Mouse (Mus musculus) MEL (cell line): ENCODE data around the gene Tmc8. TPM values are rescaled to one million over a fixed set of nuclear protein-coding genes. Genes with fewer than 3 reads are reported as not detected.

Source experiments
- DNase-seq: peaks from one replicate; pipeline ENCODE4 v3.0.0; 2011; ENCODE audit warnings: low read depth, low spot score
- H3K27ac ChIP-seq: 2 replicates; pipeline ENCODE4 v1.5.1; 2012; ENCODE audit warnings: low read depth, mild to moderate bottlenecking, control low read depth, low read length, moderate library complexity; ENCODE audit not compliant: control insufficient read depth
- H3K27me3 ChIP-seq, 2 experiments: fragments of 150-350 bp in 1 of 2; sonication (generic) in 1 of 2; 2 replicates each; pipeline ENCODE4 v1.6.1; 2012; ENCODE audit warnings: low read length in 2 of 2, mild to moderate bottlenecking in 2 of 2, improper control_type of control experiment in 1 of 2, moderate library complexity in 1 of 2; ENCODE audit not compliant: insufficient read depth in 2 of 2, control insufficient read depth in 1 of 2
- H3K36me3 ChIP-seq, 2 experiments: 2 replicates each; pipeline ENCODE4 v1.6.1; 2012 to 2014; ENCODE audit warnings: low read length in 2 of 2, improper control_type of control experiment in 1 of 2, inconsistent platforms in 1 of 2, mild to moderate bottlenecking in 1 of 2; ENCODE audit not compliant: insufficient read depth in 2 of 2, control insufficient read depth in 1 of 2
- H3K4me1 ChIP-seq, 2 experiments: fragments of 150-350 bp in 1 of 2; sonication (generic) in 1 of 2; 2 replicates each; pipeline ENCODE4 v1.6.1; 2012; ENCODE audit warnings: low read length in 2 of 2, improper control_type of control experiment in 1 of 2, mild to moderate bottlenecking in 1 of 2; ENCODE audit not compliant: insufficient read depth in 2 of 2, control insufficient read depth in 1 of 2
- H3K4me3 ChIP-seq, 2 experiments: fragments of 150-350 bp in 1 of 2; sonication (generic) in 1 of 2; 2 replicates each; pipeline ENCODE4 v1.5.1; 2012; ENCODE audit warnings: low read depth in 2 of 2, low read length in 2 of 2, mild to moderate bottlenecking in 2 of 2, moderate library complexity in 2 of 2, control low read depth in 1 of 2, improper control_type of control experiment in 1 of 2; ENCODE audit not compliant: control insufficient read depth in 1 of 2, insufficient read depth in 1 of 2
- H3K79me2 ChIP-seq: 2 replicates; pipeline ENCODE4 v1.6.1; 2012; ENCODE audit warnings: mild to moderate bottlenecking, low read length, moderate library complexity; ENCODE audit not compliant: control insufficient read depth, poor library complexity, insufficient read depth
- H3K9ac ChIP-seq: 2 replicates; pipeline ENCODE4 v1.6.1; 2012; ENCODE audit warnings: low read depth, mild to moderate bottlenecking, control low read depth, low read length, moderate library complexity; ENCODE audit not compliant: control insufficient read depth, poor library complexity, severe bottlenecking
- H3K9me3 ChIP-seq: fragments of 150-350 bp; sonication (generic); replicated peaks from 2 replicates; pipeline ENCODE4 v1.6.1; 2012; ENCODE audit warnings: mild to moderate bottlenecking, low read length, improper control_type of control experiment, moderate library complexity; ENCODE audit not compliant: insufficient read depth
- BHLHE40 ChIP-seq: IDR thresholded peaks from 2 replicates; pipeline ENCODE4 v1.6.1; 2012; ENCODE audit warnings: low read depth, mild to moderate bottlenecking, inconsistent platforms, low read length, improper control_type of control experiment, borderline replicate concordance
- CHD1 ChIP-seq: IDR thresholded peaks from 2 replicates; pipeline ENCODE4 v1.6.1; 2012; ENCODE audit warnings: low read depth, mild to moderate bottlenecking, inconsistent platforms, low read length, improper control_type of control experiment
- ELF1 ChIP-seq: IDR thresholded peaks from 2 replicates; pipeline ENCODE4 v1.6.1; 2014; ENCODE audit warnings: low read depth, mild to moderate bottlenecking, inconsistent platforms, low read length, improper control_type of control experiment, moderate library complexity
- EP300 ChIP-seq, 2 experiments: IDR thresholded peaks; 2 replicates each; pipeline ENCODE4 v1.6.1; 2011; ENCODE audit warnings: improper control_type of control experiment in 2 of 2, low read length in 2 of 2, low read depth in 1 of 2, mild to moderate bottlenecking in 1 of 2
- ETS1 ChIP-seq: IDR thresholded peaks from 2 replicates; pipeline ENCODE4 v1.6.1; 2012; ENCODE audit warnings: low read depth, mild to moderate bottlenecking, inconsistent platforms, low read length, improper control_type of control experiment, moderate library complexity
- GABPA ChIP-seq: IDR thresholded peaks from 2 replicates; pipeline ENCODE4 v1.6.1; 2012; ENCODE audit warnings: low read depth, mild to moderate bottlenecking, inconsistent platforms, low read length, improper control_type of control experiment, moderate library complexity
- GATA1 ChIP-seq: IDR thresholded peaks from 2 replicates; pipeline ENCODE4 v1.6.1; 2011; ENCODE audit warnings: low read depth, low read length, improper control_type of control experiment
- HCFC1 ChIP-seq: IDR thresholded peaks from 2 replicates; pipeline ENCODE4 v1.6.1; 2012; ENCODE audit warnings: low read depth, mild to moderate bottlenecking, inconsistent platforms, low read length, improper control_type of control experiment, moderate library complexity
- KAT2A ChIP-seq: conservative IDR thresholded peaks from 2 replicates; pipeline ENCODE4 v1.6.1; 2012; ENCODE audit warnings: low read depth, low read length, improper control_type of control experiment, inconsistent platforms
- MAFK ChIP-seq: IDR thresholded peaks from 2 replicates; pipeline ENCODE4 v1.6.1; 2011; ENCODE audit warnings: low read depth, mild to moderate bottlenecking, low read length, improper control_type of control experiment, borderline replicate concordance
- MAX ChIP-seq: IDR thresholded peaks from 2 replicates; pipeline ENCODE4 v1.6.1; 2011; ENCODE audit warnings: low read length, improper control_type of control experiment
- MAZ ChIP-seq: IDR thresholded peaks from 2 replicates; pipeline ENCODE4 v1.6.1; 2012; ENCODE audit warnings: low read depth, mild to moderate bottlenecking, inconsistent platforms, low read length, improper control_type of control experiment
- MEF2A ChIP-seq: IDR thresholded peaks from 2 replicates; pipeline ENCODE4 v1.6.1; 2014; ENCODE audit warnings: low read depth, mild to moderate bottlenecking, inconsistent platforms, low read length, improper control_type of control experiment; ENCODE audit not compliant: poor library complexity, insufficient replicate concordance, severe bottlenecking; ENCODE audit errors: extremely low read depth
- MXI1 ChIP-seq: IDR thresholded peaks from 2 replicates; pipeline ENCODE4 v1.6.1; 2011; ENCODE audit warnings: mild to moderate bottlenecking, low read depth, low read length, improper control_type of control experiment
- NELFE ChIP-seq: IDR thresholded peaks from 2 replicates; pipeline ENCODE4 v1.6.1; 2011; ENCODE audit warnings: low read depth, low read length, improper control_type of control experiment
- POLR2A ChIP-seq, 2 experiments: IDR thresholded peaks; 2 replicates each; pipeline ENCODE4 v1.6.1; 2011 to 2012; ENCODE audit warnings: low read length in 2 of 2, mild to moderate bottlenecking in 2 of 2, control low read depth in 1 of 2, improper control_type of control experiment in 1 of 2, low read depth in 1 of 2, moderate library complexity in 1 of 2; ENCODE audit not compliant: control insufficient read depth in 1 of 2, insufficient read depth in 1 of 2, poor library complexity in 1 of 2
- POLR2AphosphoS2 ChIP-seq: IDR thresholded peaks from 2 replicates; pipeline ENCODE4 v1.6.1; 2011; ENCODE audit warnings: low read length, improper control_type of control experiment
- RAD21 ChIP-seq: IDR thresholded peaks from 2 replicates; pipeline ENCODE4 v1.6.1; 2011; ENCODE audit warnings: mild to moderate bottlenecking, low read depth, low read length, improper control_type of control experiment
- RCOR1 ChIP-seq: IDR thresholded peaks from 2 replicates; pipeline ENCODE4 v1.6.1; 2012; ENCODE audit warnings: low read depth, mild to moderate bottlenecking, inconsistent platforms, low read length, improper control_type of control experiment
- SIN3A ChIP-seq: IDR thresholded peaks from 2 replicates; pipeline ENCODE4 v1.6.1; 2012; ENCODE audit warnings: low read length, improper control_type of control experiment, inconsistent platforms
- TAL1 ChIP-seq: IDR thresholded peaks from 2 replicates; pipeline ENCODE4 v1.6.1; 2012; ENCODE audit warnings: mild to moderate bottlenecking, inconsistent platforms, low read length, moderate library complexity, mixed read lengths
- TCF12 ChIP-seq: IDR thresholded peaks from 2 replicates; pipeline ENCODE4 v1.6.1; 2014; ENCODE audit warnings: low read depth, mild to moderate bottlenecking, inconsistent platforms, low read length, improper control_type of control experiment, moderate library complexity
- UBTF ChIP-seq: IDR thresholded peaks from 2 replicates; pipeline ENCODE4 v1.6.1; 2012; ENCODE audit warnings: low read depth, mild to moderate bottlenecking, inconsistent platforms, low read length, improper control_type of control experiment, moderate library complexity, borderline replicate concordance; ENCODE audit not compliant: insufficient read depth
- USF1 ChIP-seq: IDR thresholded peaks from 2 replicates; pipeline ENCODE4 v1.6.1; 2014; ENCODE audit warnings: low read depth, mild to moderate bottlenecking, inconsistent platforms, low read length, improper control_type of control experiment, moderate library complexity
- USF2 ChIP-seq, 2 experiments: IDR thresholded peaks; 2 replicates each; pipeline ENCODE4 v1.6.1; 2011 to 2012; ENCODE audit warnings: improper control_type of control experiment in 2 of 2, low read length in 2 of 2, borderline replicate concordance in 1 of 2, inconsistent platforms in 1 of 2, low read depth in 1 of 2, mild to moderate bottlenecking in 1 of 2; ENCODE audit not compliant: insufficient read depth in 1 of 2
- ZC3H11A ChIP-seq: IDR thresholded peaks from 2 replicates; pipeline ENCODE4 v1.6.1; 2012; ENCODE audit warnings: low read depth, mild to moderate bottlenecking, inconsistent platforms, low read length, improper control_type of control experiment
- ZMIZ1 ChIP-seq: IDR thresholded peaks from 2 replicates; pipeline ENCODE4 v1.6.1; 2012; ENCODE audit warnings: low read depth, mild to moderate bottlenecking, inconsistent platforms, low read length, improper control_type of control experiment, moderate library complexity
- polyA plus RNA-seq, 2 experiments: library from polyadenylated mRNA; stranded (reverse) in 1 of 2; unstranded in 1 of 2; fragments of >175 nt in 1 of 2; fragments of >200 nt in 1 of 2; gene quantifications; 2 replicates each; pipeline versions ENCODE4 v1.2.1 to v1.2.4; 2012; ENCODE audit warnings: low replicate concordance in 2 of 2, low read depth in 1 of 2; ENCODE audit not compliant: insufficient read length in 2 of 2, insufficient read depth in 1 of 2, missing spikeins in 1 of 2
- total RNA-seq: library from RNA; depleted of rRNA; stranded (reverse); fragments of 300-350 nt; gene quantifications from 2 replicates; pipeline ENCODE4 v1.2.3, GENCODE M21; 2012; rRNA removed

Gene Tmc8
- total RNA-seq = 15.4 TPM in 2 replicates
- polyA plus RNA-seq = 10 to 100 TPM in 1 of 2 experiments, not detected in 1; 23.5 TPM

DNA sequence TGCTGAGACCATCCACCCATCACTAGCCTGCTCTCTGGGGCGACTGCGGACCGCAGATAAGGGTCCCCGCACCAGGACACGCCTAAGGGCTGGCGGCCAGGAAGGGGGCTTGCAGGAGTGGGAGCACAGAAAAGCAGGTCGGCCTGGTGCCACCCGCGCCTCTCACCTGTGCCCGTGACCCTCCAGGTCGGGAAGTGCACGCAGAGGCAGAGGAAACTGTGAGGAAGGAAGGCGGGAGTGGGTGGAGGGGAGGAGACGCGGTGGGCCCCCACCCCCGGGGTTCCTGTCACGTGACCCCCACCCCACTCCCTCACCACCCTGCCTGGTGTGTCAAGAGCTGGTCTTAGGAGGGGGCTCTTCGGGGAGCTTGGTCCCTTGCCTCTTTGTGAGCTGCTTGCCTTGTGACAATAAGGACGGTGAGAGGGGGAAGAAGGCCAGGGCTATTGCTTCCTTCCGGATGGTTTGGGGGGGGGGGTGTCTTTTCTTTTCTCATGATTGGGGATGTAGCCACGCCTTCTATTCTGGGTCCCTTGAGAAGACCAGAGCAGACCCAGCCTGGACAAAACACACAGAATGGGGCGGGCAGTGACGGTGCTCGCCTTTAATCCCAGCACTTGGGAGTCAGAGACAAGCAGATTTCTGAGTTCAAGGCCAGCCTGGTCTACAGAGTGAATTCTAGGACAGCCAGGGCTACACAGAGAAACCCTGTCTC lies at the start of gene Tmc8, which contains the start of gene Tmc6:
TSS of gene Tmc8 (plus strand) at position 84 of the 712 bp plus-strand sequence.
TSS of gene Tmc6 (minus strand) at position 206 of the 712 bp plus-strand sequence.
- H3K36me3 ChIP-seq = no peaks in the 10 kb centered on the region

DNA sequence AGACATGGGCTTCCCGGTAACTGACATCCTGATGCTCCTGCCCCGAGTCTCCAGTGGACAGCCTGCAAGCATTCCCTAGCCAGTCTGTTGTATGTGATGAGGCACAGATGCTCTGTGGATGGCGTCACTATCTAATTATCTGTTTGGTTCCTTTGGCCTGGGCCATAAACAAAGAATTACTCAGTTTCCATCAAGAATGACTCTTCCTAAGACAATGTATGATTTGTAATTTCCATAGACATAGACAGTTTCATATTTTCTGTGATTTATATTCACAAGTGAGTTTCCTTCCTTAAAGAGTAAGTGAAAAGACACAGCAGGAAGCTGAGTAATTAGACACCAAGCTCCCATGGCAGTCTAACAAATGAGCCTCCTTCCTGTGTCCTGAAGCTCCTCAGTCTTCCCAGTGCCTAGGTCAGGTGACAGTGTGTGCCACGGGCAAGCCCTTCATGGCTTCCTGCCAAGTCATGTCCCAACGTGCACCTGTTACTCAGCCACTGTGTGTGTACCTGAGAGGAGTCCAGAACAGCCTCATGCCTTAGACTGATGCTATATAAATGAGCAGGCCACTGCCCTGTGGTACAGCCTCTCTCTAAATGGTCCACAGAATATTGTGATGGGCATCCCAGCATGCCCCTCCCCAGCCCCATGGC lies 45.7 kb upstream of the Tmc8 start:
- DNase-seq = no peak
- TF ChIP-seq KAT2A = no peak
- TF ChIP-seq USF1 = 0 out of 2 replicates have a peak, but pooled peaks have one; percentile 13
- Histone ChIP-seq H3K9me3 (no peaks in the 10 kb centered on the region), H3K9ac (no peak overlapping the region), H3K36me3 (peaks cover 0 to 10% of the 10 kb centered on the region in 2 experiments; a peak in 2 of 4 replicates), H3K4me1 (no peaks in the 10 kb centered on the region), H3K27ac (no peak overlapping the region), H3K4me3 (no peak overlapping the region), H3K27me3 (no peaks in the 10 kb centered on the region), H3K79me2 (no peaks in the 10 kb centered on the region)

More for the DNA sequence above, at the start of gene Tmc8, which contains the start of gene Tmc6:
- DNase-seq = peak; percentile 90
- Histone ChIP-seq H3K27ac (peak within 1 kb of the TSS; percentile 96), H3K9me3 (no peaks in the 10 kb centered on the region), H3K4me1 (peaks cover 3 to 13% of the 10 kb centered on the region in 2 experiments; a peak in 2 of 4 replicates), H3K9ac (peak within 1 kb of the TSS; percentile 82), H3K27me3 (no peaks in the 10 kb centered on the region), H3K79me2 (peaks cover 34% of the 10 kb centered on the region)
- TF ChIP-seq MXI1 = peak; percentile 58
- no peak for TF ChIP-seq RCOR1
- TF ChIP-seq CHD1 = no peak
- TF ChIP-seq ETS1 = peak; percentile 2; the same call in 1 of the 2 replicates
- peak; percentile 46 to 86; a peak in 2 of 4 replicates for TF ChIP-seq USF2 (IDR thresholded peaks at IDR 0.05; ENCODE audit: borderline replicate concordance in 1 of 2, insufficient read depth in 1 of 2, low read depth in 1 of 2, low read length in 2 of 2)
- TF ChIP-seq EP300 (IDR thresholded peaks at IDR 0.05; ENCODE audit: low read depth in 1 of 2, low read length in 2 of 2) = 0 out of 4 replicates have a peak, but pooled peaks of 1 of the 2 experiments have one; percentile 32
- peak; percentile 57 for TF ChIP-seq ELF1
- no peak for TF ChIP-seq RAD21
- peak; percentile 88 for TF ChIP-seq BHLHE40
- no peak for TF ChIP-seq GATA1
- TF ChIP-seq MAX = peak; percentile 85
- TF ChIP-seq SIN3A = peak; percentile 50; the same call in 1 of the 2 replicates
- no peak for TF ChIP-seq GABPA
- TF ChIP-seq UBTF = 0 out of 2 replicates have a peak, but pooled peaks have one; percentile 64
- 0 out of 2 replicates have a peak, but pooled peaks have one; percentile 32 for TF ChIP-seq ZMIZ1
- TF ChIP-seq MAZ = peak; percentile 93; the same call in 1 of the 2 replicates
- peak; percentile 64 for TF ChIP-seq HCFC1
- peak; percentile 17; the same call in 1 of the 2 replicates for TF ChIP-seq TAL1
- TF ChIP-seq USF1 = peak; percentile 98
- TF ChIP-seq POLR2A (IDR thresholded peaks at IDR 0.05; ENCODE audit: control insufficient read depth in 1 of 2, insufficient read depth in 1 of 2, low read depth in 1 of 2, low read length in 2 of 2, poor library complexity in 1 of 2) = peak; percentile 36 to 66; a peak in 1 of 4 replicates
- TF ChIP-seq MEF2A = no peak
- peak; percentile 19 for TF ChIP-seq TCF12
- TF ChIP-seq POLR2AphosphoS2 = peak; percentile 75; the same call in 1 of the 2 replicates
- TF ChIP-seq MAFK = no peak
- TF ChIP-seq NELFE = peak; percentile 75
- no peak for TF ChIP-seq ZC3H11A
- TF ChIP-seq, all 39 proteins: peak for 18
- H3K4me3 ChIP-seq = peak within 1 kb of the TSS; percentile 74 to 81
